Mouse (Mus musculus): ENCODE data around the gene Pde3a. TPM values are rescaled to one million over a fixed set of nuclear protein-coding genes. Genes with fewer than 3 reads are reported as not detected.

Pde3a gene
- polyA plus RNA-seq, 1 experiment, result not detected

DNA sequence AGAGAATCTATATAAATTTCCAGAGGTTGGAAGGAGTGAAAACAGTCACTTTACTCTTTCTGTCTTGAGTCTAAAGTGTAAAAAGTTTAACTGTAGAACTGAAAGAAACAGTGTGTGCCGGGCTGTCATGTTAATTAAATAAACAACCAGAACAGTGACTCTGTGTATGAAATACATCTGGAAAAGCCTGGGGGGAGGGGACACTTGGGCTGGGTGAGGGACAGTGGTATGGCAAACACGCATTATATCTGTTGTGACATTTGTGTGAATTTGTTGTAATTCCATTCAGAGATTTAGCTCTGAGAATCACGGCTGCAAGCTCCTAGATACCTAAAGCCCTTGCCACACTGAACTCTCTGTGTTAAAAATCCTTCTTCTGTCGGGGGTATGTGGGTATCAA lies 5.9 kb downstream of the Pde3a start:
- Histone ChIP-seq H3ac (ENCODE audit: control insufficient read depth, insufficient read length, low read depth) (no peak overlapping the region), H3K79me3 (ENCODE audit: low read depth) (no peaks in the 10 kb centered on the region), H3K79me2 (ENCODE audit: control insufficient read depth, insufficient read depth) (no peaks in the 10 kb centered on the region), H3K36me3 (ENCODE audit: control insufficient read depth, insufficient read depth) (no peaks in the 10 kb centered on the region), H3K4me3 (ENCODE audit: insufficient read depth, poor library complexity, severe bottlenecking) (no peak overlapping the region), H3K27me3 (ENCODE audit: control insufficient read depth, insufficient read depth, insufficient read length) (no peaks in the 10 kb centered on the region)
- no peak for TF ChIP-seq CTCF (IDR thresholded peaks at IDR 0.05; ENCODE audit: control insufficient read depth, insufficient read depth, insufficient read length)
- TF ChIP-seq MYOD1 (IDR thresholded peaks at IDR 0.05; ENCODE audit: control insufficient read depth, insufficient read length, low read depth), result no peak
- no peak for TF ChIP-seq FOSL1 (IDR thresholded peaks at IDR 0.05; ENCODE audit: insufficient read depth, low read length, poor library complexity, severe bottlenecking)
- no peak for TF ChIP-seq USF1 (IDR thresholded peaks at IDR 0.05; ENCODE audit: low read depth)
- TF ChIP-seq CEBPB (IDR thresholded peaks at IDR 0.05; ENCODE audit: low read depth), result no peak
- no peak for TF ChIP-seq MAX (IDR thresholded peaks at IDR 0.05)
- no peak for TF ChIP-seq MYOG (IDR thresholded peaks at IDR 0.05; ENCODE audit: control insufficient read depth, extremely low read depth, insufficient read length)

DNA sequence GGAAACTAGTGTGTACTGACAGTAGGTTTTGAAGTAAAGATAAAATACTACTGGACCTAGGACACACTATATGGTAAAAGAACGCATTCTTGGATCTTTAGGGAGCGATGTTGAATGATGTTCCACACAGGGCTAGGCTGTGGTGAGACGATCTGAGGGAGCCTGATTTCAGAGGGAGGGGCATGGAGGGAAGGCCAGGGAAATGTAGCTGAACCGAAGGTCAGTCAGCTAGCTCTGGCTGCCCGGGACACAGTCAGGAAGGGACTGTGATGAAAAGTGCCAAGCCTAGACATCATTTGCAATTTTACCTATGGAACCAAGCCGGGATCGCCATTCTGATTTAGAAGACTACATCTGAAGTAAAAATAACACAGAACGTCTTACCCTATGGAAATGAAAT lies 7.8 kb downstream of the Pde3a start:
- Histone ChIP-seq H3K27me3 (ENCODE audit: control insufficient read depth, insufficient read depth, insufficient read length) (no peaks in the 10 kb centered on the region), H3K4me3 (ENCODE audit: insufficient read depth, poor library complexity, severe bottlenecking) (no peak overlapping the region), H3K79me2 (ENCODE audit: control insufficient read depth, insufficient read depth) (no peaks in the 10 kb centered on the region), H3K36me3 (ENCODE audit: control insufficient read depth, insufficient read depth) (no peaks in the 10 kb centered on the region), H3ac (ENCODE audit: control insufficient read depth, insufficient read length, low read depth) (no peak overlapping the region), H3K79me3 (ENCODE audit: low read depth) (no peaks in the 10 kb centered on the region)
- no peak for TF ChIP-seq CEBPB (IDR thresholded peaks at IDR 0.05; ENCODE audit: low read depth)
- TF ChIP-seq MAX (IDR thresholded peaks at IDR 0.05), result no peak
- TF ChIP-seq FOSL1 (IDR thresholded peaks at IDR 0.05; ENCODE audit: insufficient read depth, low read length, poor library complexity, severe bottlenecking), result no peak
- TF ChIP-seq USF1 (IDR thresholded peaks at IDR 0.05; ENCODE audit: low read depth), result no peak
- TF ChIP-seq MYOG (IDR thresholded peaks at IDR 0.05; ENCODE audit: control insufficient read depth, extremely low read depth, insufficient read length), result no peak
- TF ChIP-seq MYOD1 (IDR thresholded peaks at IDR 0.05; ENCODE audit: control insufficient read depth, insufficient read length, low read depth), result no peak
- TF ChIP-seq CTCF (IDR thresholded peaks at IDR 0.05; ENCODE audit: control insufficient read depth, insufficient read depth, insufficient read length), result no peak

DNA sequence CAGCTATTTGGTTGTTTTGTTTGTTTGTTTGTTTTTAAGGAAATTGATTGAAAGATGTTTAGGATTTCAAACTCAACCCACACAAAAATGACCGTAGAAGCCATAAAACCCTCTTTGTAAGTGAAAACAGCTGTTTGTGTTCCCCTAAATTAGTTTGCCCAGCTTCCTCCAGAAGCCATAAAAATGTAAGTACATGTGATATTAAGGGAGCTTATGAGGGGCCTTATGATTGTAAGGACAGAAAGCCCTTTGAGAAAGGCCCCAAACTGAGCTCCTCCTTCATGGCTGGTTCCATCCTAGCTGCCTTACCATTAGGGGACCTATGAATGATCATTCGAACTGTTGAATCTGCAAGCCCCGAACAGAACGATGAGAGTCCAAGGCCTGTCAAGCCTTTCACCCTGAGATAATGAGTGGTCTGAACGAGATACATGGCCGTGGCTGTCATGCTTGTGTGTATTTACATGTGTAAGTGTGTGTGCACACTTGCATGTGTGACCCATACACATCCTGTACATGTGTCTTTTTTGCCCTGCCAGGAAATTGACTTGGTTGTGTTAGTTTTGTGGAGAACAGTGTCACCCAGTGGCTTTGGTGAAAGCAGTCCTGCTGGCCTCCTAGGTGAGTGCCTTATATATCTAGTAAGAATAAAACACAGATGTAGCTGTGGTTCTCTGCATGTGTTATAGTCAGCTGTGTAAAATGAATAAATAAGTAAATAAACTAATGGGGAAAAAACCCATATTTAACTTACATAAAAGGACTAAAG lies 8.5 kb downstream of the Pde3a start:
- no peaks in the 10 kb centered on the region for H3K27me3 ChIP-seq (ENCODE audit: control insufficient read depth, insufficient read depth, insufficient read length)
- no peak overlapping the region for H3K4me3 ChIP-seq (ENCODE audit: insufficient read depth, poor library complexity, severe bottlenecking)
- no peaks in the 10 kb centered on the region for H3K79me2 ChIP-seq (ENCODE audit: control insufficient read depth, insufficient read depth)
- TF ChIP-seq USF1 (IDR thresholded peaks at IDR 0.05; ENCODE audit: low read depth), result no peak
- TF ChIP-seq CTCF (IDR thresholded peaks at IDR 0.05; ENCODE audit: control insufficient read depth, insufficient read depth, insufficient read length), result no peak
- no peak for TF ChIP-seq FOSL1 (IDR thresholded peaks at IDR 0.05; ENCODE audit: insufficient read depth, low read length, poor library complexity, severe bottlenecking)
- no peak for TF ChIP-seq MAX (IDR thresholded peaks at IDR 0.05)
- TF ChIP-seq MYOG (IDR thresholded peaks at IDR 0.05; ENCODE audit: control insufficient read depth, extremely low read depth, insufficient read length), result no peak
- TF ChIP-seq MYOD1 (IDR thresholded peaks at IDR 0.05; ENCODE audit: control insufficient read depth, insufficient read length, low read depth), result no peak
- TF ChIP-seq CEBPB (IDR thresholded peaks at IDR 0.05; ENCODE audit: low read depth), result no peak
- no peak overlapping the region for H3ac ChIP-seq (ENCODE audit: control insufficient read depth, insufficient read length, low read depth)
- no peaks in the 10 kb centered on the region for H3K79me3 ChIP-seq (ENCODE audit: low read depth)
- no peaks in the 10 kb centered on the region for H3K36me3 ChIP-seq (ENCODE audit: control insufficient read depth, insufficient read depth)

DNA sequence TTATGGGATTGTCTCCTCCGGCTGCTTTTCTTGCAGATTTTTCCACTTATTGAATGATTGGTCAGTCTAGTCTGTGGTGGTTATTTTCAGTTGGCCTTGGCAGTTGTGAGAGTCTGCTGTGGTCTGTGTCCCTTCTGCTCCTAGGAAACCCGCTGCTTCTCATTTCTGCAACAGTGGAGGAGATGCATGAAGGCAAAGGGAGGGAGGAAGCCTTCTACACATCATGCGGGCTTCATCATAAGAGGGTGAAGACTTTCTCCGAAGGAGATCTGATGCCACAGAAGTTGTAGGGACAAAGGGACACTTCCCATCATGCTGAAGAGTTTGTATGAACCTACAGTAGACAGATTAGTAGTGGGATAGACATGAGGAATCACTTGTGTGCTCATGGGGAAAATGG lies 16.2 kb downstream of the Pde3a start:
- Histone ChIP-seq H3K4me3 (ENCODE audit: insufficient read depth, poor library complexity, severe bottlenecking) (no peak overlapping the region), H3K79me3 (ENCODE audit: low read depth) (no peaks in the 10 kb centered on the region), H3ac (ENCODE audit: control insufficient read depth, insufficient read length, low read depth) (no peak overlapping the region), H3K27me3 (ENCODE audit: control insufficient read depth, insufficient read depth, insufficient read length) (no peaks in the 10 kb centered on the region), H3K79me2 (ENCODE audit: control insufficient read depth, insufficient read depth) (no peaks in the 10 kb centered on the region), H3K36me3 (ENCODE audit: control insufficient read depth, insufficient read depth) (no peaks in the 10 kb centered on the region)
- TF ChIP-seq CEBPB (IDR thresholded peaks at IDR 0.05; ENCODE audit: low read depth) (no peak), CTCF (IDR thresholded peaks at IDR 0.05; ENCODE audit: control insufficient read depth, insufficient read depth, insufficient read length) (no peak), MAX (IDR thresholded peaks at IDR 0.05) (no peak), FOSL1 (IDR thresholded peaks at IDR 0.05; ENCODE audit: insufficient read depth, low read length, poor library complexity, severe bottlenecking) (no peak), USF1 (IDR thresholded peaks at IDR 0.05; ENCODE audit: low read depth) (no peak), MYOG (IDR thresholded peaks at IDR 0.05; ENCODE audit: control insufficient read depth, extremely low read depth, insufficient read length) (no peak), MYOD1 (IDR thresholded peaks at IDR 0.05; ENCODE audit: control insufficient read depth, insufficient read length, low read depth) (no peak)

DNA sequence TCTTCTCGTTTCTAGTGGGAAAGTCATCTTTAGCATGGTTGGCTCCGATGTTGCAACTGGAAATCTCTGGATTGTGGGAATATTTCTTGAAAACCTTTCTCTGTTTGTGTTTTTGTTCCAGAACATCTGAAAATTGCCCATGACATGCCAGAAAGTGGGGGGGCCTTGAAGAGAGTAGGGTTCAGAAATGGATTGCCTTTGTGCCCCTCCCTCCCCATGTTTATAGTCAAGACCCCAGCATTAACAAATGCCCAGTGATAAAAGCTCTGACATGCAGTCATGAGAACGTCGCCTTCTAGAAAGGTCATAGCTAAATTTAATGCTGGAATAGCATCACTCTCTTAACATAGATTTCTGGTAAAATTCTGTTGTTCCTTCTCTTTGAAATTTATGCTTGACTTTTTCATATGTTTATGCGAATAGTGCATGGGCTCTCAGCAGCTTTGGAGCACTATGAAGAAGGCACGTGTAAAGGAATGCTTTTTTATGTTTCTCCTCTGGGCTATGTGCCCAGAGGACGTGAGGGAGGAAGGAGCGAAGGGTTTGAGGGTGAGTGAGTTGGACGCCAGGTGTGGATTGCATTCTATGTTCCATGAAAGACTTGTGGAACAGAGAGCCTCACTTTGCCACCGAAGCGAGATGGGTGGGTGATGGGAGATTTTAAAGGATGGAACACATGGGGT lies 19.0 kb downstream of the Pde3a start:
- no peaks in the 10 kb centered on the region for H3K79me2 ChIP-seq (ENCODE audit: control insufficient read depth, insufficient read depth)
- no peak overlapping the region for H3K4me3 ChIP-seq (ENCODE audit: insufficient read depth, poor library complexity, severe bottlenecking)
- no peak for TF ChIP-seq MYOG (IDR thresholded peaks at IDR 0.05; ENCODE audit: control insufficient read depth, extremely low read depth, insufficient read length)
- no peak for TF ChIP-seq USF1 (IDR thresholded peaks at IDR 0.05; ENCODE audit: low read depth)
- TF ChIP-seq FOSL1 (IDR thresholded peaks at IDR 0.05; ENCODE audit: insufficient read depth, low read length, poor library complexity, severe bottlenecking), result no peak
- no peak for TF ChIP-seq MAX (IDR thresholded peaks at IDR 0.05)
- no peak for TF ChIP-seq CTCF (IDR thresholded peaks at IDR 0.05; ENCODE audit: control insufficient read depth, insufficient read depth, insufficient read length)
- TF ChIP-seq MYOD1 (IDR thresholded peaks at IDR 0.05; ENCODE audit: control insufficient read depth, insufficient read length, low read depth), result no peak
- TF ChIP-seq CEBPB (IDR thresholded peaks at IDR 0.05; ENCODE audit: low read depth), result no peak
- H3K36me3 ChIP-seq (ENCODE audit: control insufficient read depth, insufficient read depth), result no peaks in the 10 kb centered on the region
- no peaks in the 10 kb centered on the region for H3K27me3 ChIP-seq (ENCODE audit: control insufficient read depth, insufficient read depth, insufficient read length)
- H3K79me3 ChIP-seq (ENCODE audit: low read depth), result no peaks in the 10 kb centered on the region
- H3ac ChIP-seq (ENCODE audit: control insufficient read depth, insufficient read length, low read depth), result no peak overlapping the region
